12 mouse cellular contexts compared by ENCODE assay signal in genomic region chr13:53118398-53118797, GRCm38 (mm10).
DNase-seq lines count a peak whose midpoint lies in the region; ATAC-seq and TF ChIP-seq lines count a peak whose summit lies in the region.
"Had no signal": no experiment of that assay in that cellular context is flagged by ENCODE, and none has a peak within 500 bp of the region (broad histone marks: within the 10 kb centered on the region; RNA-seq: fewer than 3 reads in every experiment).

No protein-coding gene starts in this region.

- TF ChIP-seq EP300 in liver, embryonic 14.5 days (IDR thresholded peaks at IDR 0.05; ENCODE audit: low read depth): no peak

- H3K4me1 ChIP-seq in liver, embryonic 14.5 days (replicated peaks; ENCODE audit: control insufficient read depth in 2 of 2, insufficient read depth in 2 of 2, low read length in 1 of 2): no peaks in the 10 kb centered on the region

- peak; percentile 40 for DNase-seq in embryo, embryonic 10 days (ENCODE audit: low spot score)
- no peak for DNase-seq in embryo, embryonic 9.5 days (ENCODE audit: extremely low spot score)
- no peak for DNase-seq in liver, embryonic 14.5 days (ENCODE audit: low read depth in 3 of 3, low spot score in 3 of 3)
- DNase-seq in liver (no peak), NIH3T3 (ENCODE audit: low read depth) (peak; percentile 53)
- DNase-seq in naive thymus-derived CD4-positive, alpha-beta T cell, adult 2 months (ENCODE audit: low read depth): peak; percentile 9
- DNase-seq in urinary bladder, postnatal 10 days (ENCODE audit: low spot score): no peak
- no peak for DNase-seq in heart, adult 8-10 months (ENCODE audit: low spot score)
- DNase-seq: B cell, adult 2 months; cerebellum, adult 2 months had no signal

- no peaks in the 10 kb centered on the region for H3K27me3 ChIP-seq in liver, embryonic 14.5 days (ENCODE audit: control insufficient read depth, insufficient read depth, low read length)
- H3K27me3 ChIP-seq: heart, embryonic 15.5 days; neural tube, embryonic 12.5 days had no signal

- H3K4me2 ChIP-seq in liver, embryonic 14.5 days (ENCODE audit: low read depth): no peak overlapping the region
- H3K4me2 ChIP-seq: heart, embryonic 15.5 days; neural tube, embryonic 12.5 days had no signal

- no peaks in the 10 kb centered on the region for H3K36me3 ChIP-seq in liver, embryonic 14.5 days (replicated peaks; ENCODE audit: control insufficient read depth, insufficient read depth, low read depth)

- H3K9ac ChIP-seq in liver, embryonic 14.5 days (replicated peaks): no peak overlapping the region
- H3K9ac ChIP-seq: heart, embryonic 15.5 days; neural tube, embryonic 12.5 days had no signal

- H3K27ac ChIP-seq in liver, embryonic 14.5 days: no peak overlapping the region
- H3K27ac ChIP-seq: heart, embryonic 15.5 days; neural tube, embryonic 12.5 days had no signal

- peak; percentile 63 for TF ChIP-seq CTCF in liver, embryonic 14.5 days (IDR thresholded peaks at IDR 0.05; ENCODE audit: low read depth)

- H3K9me3 ChIP-seq in liver, embryonic 14.5 days (ENCODE audit: control insufficient read depth, low read length): no peaks in the 10 kb centered on the region
- H3K9me3 ChIP-seq: heart, embryonic 15.5 days; neural tube, embryonic 12.5 days had no signal

- H3K4me3 ChIP-seq in liver, embryonic 14.5 days (ENCODE audit: insufficient read depth in 1 of 2, low read depth in 2 of 2, low read length in 2 of 2): no peak overlapping the region
- H3K4me3 ChIP-seq: heart, embryonic 15.5 days; neural tube, embryonic 12.5 days had no signal

- ATAC-seq in liver, embryonic 14.5 days (ENCODE audit: insufficient read depth): no peak

- 71% methylated on average over 13 of the region's 13 CpGs for WGBS in liver, embryonic 14.5 days (ENCODE audit: insufficient replicate concordance)

Comparison
In these comparisons a context has a peak if more than half of its experiments do, and no peak if none do; other contexts are left out.
1. DNase-seq: peak in embryo, embryonic 10 days (single experiment), NIH3T3 (single experiment) and naive thymus-derived CD4-positive, alpha-beta T cell, adult 2 months (single experiment); none in embryo, embryonic 9.5 days (single experiment), liver, embryonic 14.5 days (0 of 3), liver (single experiment), urinary bladder, postnatal 10 days (single experiment) and heart, adult 8-10 months (single experiment).